Mouse (Mus musculus): ENCODE measurements around the gene Znfx1. TPM values are rescaled to one million over a fixed set of nuclear protein-coding genes. Genes with fewer than 3 reads are reported as not detected.

Gene Znfx1
- polyA plus RNA-seq, 1 experiment: 29.9 TPM

- 86% methylated on average over 15 of the region's 15 CpGs for WGBS
- Histone ChIP-seq H3K27me3 (ENCODE audit: control insufficient read depth, insufficient read depth, low read length) (no peaks in the 10 kb centered on the region), H3K36me3 (ENCODE audit: control insufficient read depth, insufficient read depth, low read length) (peaks cover 32% of the 10 kb centered on the region), H3K4me3 (ENCODE audit: extremely low read depth, insufficient read depth, insufficient read length) (no peak overlapping the region), H3K27ac (ENCODE audit: insufficient read depth, low read length) (no peak overlapping the region), H3K4me1 (ENCODE audit: control insufficient read depth, insufficient read depth, insufficient read length) (peaks cover 7% of the 10 kb centered on the region; the same call in 1 of the 2 replicates)
- TF ChIP-seq CTCF (IDR thresholded peaks at IDR 0.05; ENCODE audit: extremely low read depth, insufficient read depth, insufficient read length, insufficient replicate concordance) (no peak), POLR2A (IDR thresholded peaks at IDR 0.05; ENCODE audit: low read depth, low read length) (no peak)
- DNase-seq (ENCODE audit: low read depth in 1 of 2, low spot score in 2 of 2): no peak
These were observed 7.4 kb downstream of the Znfx1 start for GRCm38 (mm10) chr2:167055386-167055785.

- WGBS: 81% methylated on average over 9 of the region's 9 CpGs
- TF ChIP-seq POLR2A (IDR thresholded peaks at IDR 0.05; ENCODE audit: low read depth, low read length): no peak
- no peak for TF ChIP-seq CTCF (IDR thresholded peaks at IDR 0.05; ENCODE audit: extremely low read depth, insufficient read depth, insufficient read length, insufficient replicate concordance)
- peaks cover 6% of the 10 kb centered on the region; the same call in 1 of the 2 replicates for H3K4me1 ChIP-seq (ENCODE audit: control insufficient read depth, insufficient read depth, insufficient read length)
- no peak for DNase-seq (ENCODE audit: low read depth in 1 of 2, low spot score in 2 of 2)
- no peak overlapping the region for H3K4me3 ChIP-seq (ENCODE audit: extremely low read depth, insufficient read depth, insufficient read length)
- peaks cover 48% of the 10 kb centered on the region for H3K36me3 ChIP-seq (ENCODE audit: control insufficient read depth, insufficient read depth, low read length)
- no peak overlapping the region for H3K27ac ChIP-seq (ENCODE audit: insufficient read depth, low read length)
- H3K27me3 ChIP-seq (ENCODE audit: control insufficient read depth, insufficient read depth, low read length): no peaks in the 10 kb centered on the region
These were observed 9.5 kb downstream of the Znfx1 start for GRCm38 (mm10) chr2:167053127-167053844.

- Histone ChIP-seq H3K27me3 (ENCODE audit: control insufficient read depth, insufficient read depth, low read length) (no peaks in the 10 kb centered on the region), H3K4me3 (ENCODE audit: extremely low read depth, insufficient read depth, insufficient read length) (no peak overlapping the region), H3K4me1 (ENCODE audit: control insufficient read depth, insufficient read depth, insufficient read length) (no peaks in the 10 kb centered on the region), H3K27ac (ENCODE audit: insufficient read depth, low read length) (no peak overlapping the region), H3K36me3 (ENCODE audit: control insufficient read depth, insufficient read depth, low read length) (peaks cover 53% of the 10 kb centered on the region)
- TF ChIP-seq POLR2A (IDR thresholded peaks at IDR 0.05; ENCODE audit: low read depth, low read length) (no peak), CTCF (IDR thresholded peaks at IDR 0.05; ENCODE audit: extremely low read depth, insufficient read depth, insufficient read length, insufficient replicate concordance) (no peak)
- 93% methylated on average over 8 of the region's 8 CpGs for whole genome bisulfite sequencing
- no peak for DNase-seq (ENCODE audit: low read depth in 1 of 2, low spot score in 2 of 2)
These were observed 14.0 kb downstream of the Znfx1 start for GRCm38 (mm10) chr2:167048698-167049358.

- H3K36me3 ChIP-seq (ENCODE audit: control insufficient read depth, insufficient read depth, low read length): peaks cover 55% of the 10 kb centered on the region
- TF ChIP-seq CTCF (IDR thresholded peaks at IDR 0.05; ENCODE audit: extremely low read depth, insufficient read depth, insufficient read length, insufficient replicate concordance) (no peak), POLR2A (IDR thresholded peaks at IDR 0.05; ENCODE audit: low read depth, low read length) (no peak)
- H3K4me3 ChIP-seq (ENCODE audit: extremely low read depth, insufficient read depth, insufficient read length): no peak overlapping the region
- DNase-seq (ENCODE audit: low read depth in 1 of 2, low spot score in 2 of 2): no peak
- WGBS: 96% methylated on average over 10 of the region's 10 CpGs
- no peaks in the 10 kb centered on the region for H3K4me1 ChIP-seq (ENCODE audit: control insufficient read depth, insufficient read depth, insufficient read length)
- H3K27me3 ChIP-seq (ENCODE audit: control insufficient read depth, insufficient read depth, low read length): no peaks in the 10 kb centered on the region
- H3K27ac ChIP-seq (ENCODE audit: insufficient read depth, low read length): no peak overlapping the region
These were observed 14.6 kb downstream of the Znfx1 start for GRCm38 (mm10) chr2:167048223-167048622.

GRCm38 (mm10) chr2:167043400-167044121, 19.3 kb downstream of the Znfx1 start:
- Histone ChIP-seq H3K4me1 (ENCODE audit: control insufficient read depth, insufficient read depth, insufficient read length) (no peaks in the 10 kb centered on the region), H3K4me3 (ENCODE audit: extremely low read depth, insufficient read depth, insufficient read length) (no peak overlapping the region), H3K27ac (ENCODE audit: insufficient read depth, low read length) (peak overlapping the region; percentile 2; the same call in 1 of the 2 replicates), H3K36me3 (ENCODE audit: control insufficient read depth, insufficient read depth, low read length) (peaks cover 79% of the 10 kb centered on the region), H3K27me3 (ENCODE audit: control insufficient read depth, insufficient read depth, low read length) (no peaks in the 10 kb centered on the region)
- TF ChIP-seq CTCF (IDR thresholded peaks at IDR 0.05; ENCODE audit: extremely low read depth, insufficient read depth, insufficient read length, insufficient replicate concordance) (no peak), POLR2A (IDR thresholded peaks at IDR 0.05; ENCODE audit: low read depth, low read length) (no peak)
- DNase-seq (ENCODE audit: low read depth in 1 of 2, low spot score in 2 of 2): no peak
- 87% methylated on average over 12 of the region's 12 CpGs for WGBS

GRCm38 (mm10) chr2:167039386-167039785, 23.4 kb downstream of the Znfx1 start:
- DNase-seq (ENCODE audit: low read depth in 1 of 2, low spot score in 2 of 2): no peak
- H3K36me3 ChIP-seq (ENCODE audit: control insufficient read depth, insufficient read depth, low read length): peaks cover 83% of the 10 kb centered on the region
- no peak for TF ChIP-seq CTCF (IDR thresholded peaks at IDR 0.05; ENCODE audit: extremely low read depth, insufficient read depth, insufficient read length, insufficient replicate concordance)
- no peak for TF ChIP-seq POLR2A (IDR thresholded peaks at IDR 0.05; ENCODE audit: low read depth, low read length)
- WGBS: 90% methylated on average over 8 of the region's 8 CpGs
- H3K4me3 ChIP-seq (ENCODE audit: extremely low read depth, insufficient read depth, insufficient read length): no peak overlapping the region
- no peak overlapping the region for H3K27ac ChIP-seq (ENCODE audit: insufficient read depth, low read length)
- no peaks in the 10 kb centered on the region for H3K4me1 ChIP-seq (ENCODE audit: control insufficient read depth, insufficient read depth, insufficient read length)
- H3K27me3 ChIP-seq (ENCODE audit: control insufficient read depth, insufficient read depth, low read length): no peaks in the 10 kb centered on the region
